Mouse (Mus musculus) C2C12 (cell line): ENCODE results near the gene Gmppb. TPM values are rescaled to one million over a fixed set of nuclear protein-coding genes. Genes with fewer than 3 reads are reported as not detected.

Source experiments
- H3K27me3 ChIP-seq: one replicate; pipeline ENCODE4 v1.6.1; 2011; ENCODE audit not compliant: control insufficient read depth, insufficient read depth, insufficient read length
- H3K36me3 ChIP-seq: one replicate; pipeline ENCODE4 v1.6.1; 2011; ENCODE audit not compliant: control insufficient read depth, insufficient read depth
- H3K4me3 ChIP-seq: one replicate; pipeline ENCODE4 v1.5.1; 2011; ENCODE audit warnings: mild to moderate bottlenecking, control low read depth; ENCODE audit not compliant: poor library complexity, insufficient read depth, severe bottlenecking
- H3K79me2 ChIP-seq: one replicate; pipeline ENCODE4 v1.6.1; 2011; ENCODE audit not compliant: control insufficient read depth, insufficient read depth
- H3K79me3 ChIP-seq: one replicate; pipeline ENCODE4 v1.6.1; 2011; ENCODE audit warnings: low read depth, control low read depth
- H3ac ChIP-seq: one replicate; pipeline ENCODE3; 2011; ENCODE audit warnings: low read depth; ENCODE audit not compliant: control insufficient read depth, insufficient read length
- CEBPB ChIP-seq: IDR thresholded peaks from one replicate; pipeline ENCODE4 v1.6.1; 2011; ENCODE audit warnings: low read depth, mild to moderate bottlenecking, control low read depth, moderate library complexity
- CTCF ChIP-seq: IDR thresholded peaks from one replicate; pipeline ENCODE4 v1.5.1; 2011; ENCODE audit not compliant: control insufficient read depth, insufficient read depth, insufficient read length
- FOSL1 ChIP-seq: IDR thresholded peaks from one replicate; pipeline ENCODE4 v1.8.0; 2011; ENCODE audit warnings: mild to moderate bottlenecking, low read length; ENCODE audit not compliant: poor library complexity, insufficient read depth, severe bottlenecking
- MAX ChIP-seq: IDR thresholded peaks from one replicate; pipeline ENCODE4 v1.6.1; 2011; ENCODE audit warnings: mild to moderate bottlenecking, control low read depth
- MYOD1 ChIP-seq: IDR thresholded peaks from one replicate; pipeline ENCODE4 v1.6.1; 2011; ENCODE audit warnings: low read depth; ENCODE audit not compliant: control insufficient read depth, insufficient read length
- MYOG ChIP-seq: IDR thresholded peaks from one replicate; pipeline ENCODE4 v1.6.1; 2011; ENCODE audit not compliant: control insufficient read depth, insufficient read length; ENCODE audit errors: extremely low read depth
- USF1 ChIP-seq: IDR thresholded peaks from one replicate; pipeline ENCODE4 v1.6.1; 2011; ENCODE audit warnings: low read depth, mild to moderate bottlenecking, control low read depth, moderate library complexity
- long read RNA-seq, 2 experiments: library from polyadenylated mRNA; unstranded; transcript quantifications; one replicate each; pipeline ENCODE4 v2.0.0; 2019 to 2020
- polyA plus RNA-seq: library from polyadenylated mRNA; unstranded; fragments of >200 nt; fragmentation: generic; extraction: Trizol; gene quantifications from one replicate; pipeline ENCODE4 v1.2.1, GENCODE M21; 2012; ENCODE audit warnings: missing spikeins

Gene Gmppb
- 23.5 TPM for polyA plus RNA-seq
- long read RNA-seq, experiment 1, transcript Gmppb-202 (9 exons, 2,702 nt): major isoform, 17 of 23 reads
- long read RNA-seq, experiment 1, partial matches to known transcripts: 2 of 23 reads
- long read RNA-seq, experiment 1, other reads (novel, unspliced or antisense): 2 of 23 reads
- long read RNA-seq, experiment 2, transcript Gmppb-201 (10 exons, 1,429 nt): minor isoform, 7 of 125 reads
- long read RNA-seq, experiment 2, transcript Gmppb-202 (9 exons, 2,702 nt): major isoform, 98 of 125 reads
- long read RNA-seq, experiment 2, partial matches to known transcripts: 4 of 125 reads
- long read RNA-seq, experiment 2, other reads (novel, unspliced or antisense): 13 of 125 reads

DNA sequence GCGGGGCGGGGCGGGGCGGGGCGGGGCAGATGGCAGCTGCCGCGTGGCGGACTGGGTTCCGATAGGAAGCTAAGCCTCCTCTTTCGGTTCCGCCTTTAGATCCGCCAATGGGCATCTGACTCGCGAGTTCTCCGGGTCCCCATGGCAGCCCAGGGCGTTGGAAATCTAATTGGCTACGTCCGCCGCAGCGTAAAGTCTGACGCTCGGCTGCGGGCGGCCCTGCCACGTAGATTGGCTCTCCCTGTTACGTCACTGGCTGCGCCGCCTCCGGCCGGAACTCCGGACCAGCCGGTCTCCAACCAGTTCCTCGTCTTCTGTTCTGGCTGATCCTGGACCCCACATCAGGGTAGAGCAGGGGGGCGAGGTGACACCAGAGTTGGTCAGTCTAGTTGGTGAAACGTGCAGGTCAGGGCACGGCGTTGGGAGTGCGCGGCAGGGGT lies at the start of gene Gmppb:
Gene Gmppb (plus strand): TSS at position 227 of the 440 bp plus-strand sequence.
- TF ChIP-seq CEBPB (no peak), MYOD1 (no peak), CTCF (no peak)
- Histone ChIP-seq H3K4me3 (peak within 1 kb of the TSS; percentile 66), H3K27me3 (no peaks in the 10 kb centered on the region), H3K79me2 (peaks cover 12% of the 10 kb centered on the region), H3ac (peak within 1 kb of the TSS; percentile 89), H3K79me3 (peaks cover 1% of the 10 kb centered on the region), H3K36me3 (peaks cover 21% of the 10 kb centered on the region)

DNA sequence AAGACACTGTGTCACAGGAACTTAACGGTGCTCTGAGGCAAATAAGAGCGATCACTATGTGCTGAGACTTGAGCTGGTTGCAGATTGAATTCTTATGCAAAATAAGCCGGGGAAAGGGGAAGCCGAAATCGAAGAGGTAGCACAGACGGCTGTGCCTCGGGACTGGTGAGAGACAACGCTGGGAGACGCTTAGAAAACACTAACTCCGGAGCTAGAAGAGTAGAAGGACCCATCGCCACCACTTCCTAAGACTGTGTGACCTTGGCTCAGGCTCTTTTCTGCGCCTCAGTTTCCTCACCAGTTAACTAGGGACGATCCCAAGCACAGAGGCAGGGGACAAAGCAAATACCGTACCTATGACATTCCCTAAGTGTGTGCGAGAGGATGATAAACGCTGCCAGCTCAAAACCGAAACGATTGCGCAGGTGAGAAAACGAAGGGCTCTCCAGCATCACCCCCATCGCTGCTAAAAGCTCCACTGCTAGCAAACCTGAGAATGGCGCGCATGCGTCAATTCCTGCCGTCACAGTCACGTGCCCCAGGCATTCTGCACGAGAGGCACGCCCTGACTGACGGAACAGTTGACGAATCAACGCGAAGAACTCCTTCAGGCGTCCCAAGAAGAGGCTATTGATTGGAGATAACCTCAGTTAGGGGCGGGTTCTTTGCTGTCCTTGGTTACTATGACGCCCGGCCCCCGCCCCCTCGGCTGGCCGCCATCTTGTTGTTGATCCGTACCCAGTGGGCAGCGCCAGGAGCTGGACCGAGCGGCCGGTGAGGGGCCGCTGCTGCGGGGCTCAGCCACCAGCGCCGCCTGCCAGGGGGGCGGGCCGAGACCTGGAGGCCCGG lies 46.9 kb upstream of the Gmppb start, which contains the start of gene Ip6k1:
Gene Ip6k1 (plus strand): TSS at position 580 of the 849 bp plus-strand sequence.
- TF ChIP-seq MYOD1 (no peak), USF1 (peak; percentile 100), MAX (peak; percentile 47), CTCF (no peak)
- Histone ChIP-seq H3K4me3 (peak within 1 kb of the TSS; percentile 75), H3K36me3 (no peaks in the 10 kb centered on the region), H3ac (peak within 1 kb of the TSS; percentile 96), H3K79me3 (peaks cover 22% of the 10 kb centered on the region), H3K79me2 (peaks cover 47% of the 10 kb centered on the region), H3K27me3 (peaks cover 26% of the 10 kb centered on the region)

DNA sequence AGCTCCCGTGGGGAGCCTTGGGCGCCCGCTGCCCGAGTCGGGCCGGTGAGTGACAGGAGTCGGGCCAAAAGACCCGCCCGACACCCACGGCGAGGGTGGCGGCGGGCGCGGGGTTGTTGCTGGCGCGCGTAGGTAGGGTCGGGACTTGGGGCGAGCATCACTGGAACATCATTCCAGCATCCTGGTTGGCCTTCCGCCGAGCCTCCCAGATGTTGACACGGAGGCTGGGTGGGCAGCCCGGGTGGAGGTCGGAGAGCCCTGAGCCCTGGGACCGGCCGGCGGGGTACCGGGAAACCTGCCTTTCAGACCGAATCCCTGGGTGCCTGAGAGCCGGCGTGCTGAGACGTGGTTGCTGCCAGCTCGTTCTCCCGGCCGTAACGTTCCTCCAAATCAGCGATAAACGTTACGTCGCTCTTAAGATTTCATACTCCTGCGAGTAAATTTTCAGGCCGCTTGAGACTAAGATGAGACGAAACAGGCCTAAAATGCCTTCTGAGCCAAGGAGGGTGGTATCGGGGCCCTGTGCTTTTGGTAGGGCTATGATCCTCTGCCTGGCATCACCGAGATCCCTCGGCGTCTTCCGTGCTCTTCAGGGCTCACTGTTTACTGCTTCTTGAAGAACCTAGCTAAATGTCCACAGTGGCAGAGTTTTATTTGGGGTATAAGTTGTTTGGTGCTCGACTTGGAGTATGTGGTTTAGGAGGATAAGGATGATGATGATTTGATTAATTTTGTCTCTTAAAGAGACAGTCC lies 46.1 kb upstream of the Gmppb start:
- TF ChIP-seq CEBPB: no peak
- no peak for TF ChIP-seq MYOD1
- TF ChIP-seq MAX: no peak
- no peak for TF ChIP-seq USF1
- TF ChIP-seq MYOG: no peak
- no peak for TF ChIP-seq CTCF
- TF ChIP-seq FOSL1: no peak
- H3ac ChIP-seq: peak overlapping the region; percentile 96
- peaks cover 18% of the 10 kb centered on the region for H3K27me3 ChIP-seq
- H3K36me3 ChIP-seq: no peaks in the 10 kb centered on the region
- H3K79me3 ChIP-seq: peaks cover 24% of the 10 kb centered on the region
- H3K4me3 ChIP-seq: peak overlapping the region; percentile 75
- peaks cover 55% of the 10 kb centered on the region for H3K79me2 ChIP-seq

DNA sequence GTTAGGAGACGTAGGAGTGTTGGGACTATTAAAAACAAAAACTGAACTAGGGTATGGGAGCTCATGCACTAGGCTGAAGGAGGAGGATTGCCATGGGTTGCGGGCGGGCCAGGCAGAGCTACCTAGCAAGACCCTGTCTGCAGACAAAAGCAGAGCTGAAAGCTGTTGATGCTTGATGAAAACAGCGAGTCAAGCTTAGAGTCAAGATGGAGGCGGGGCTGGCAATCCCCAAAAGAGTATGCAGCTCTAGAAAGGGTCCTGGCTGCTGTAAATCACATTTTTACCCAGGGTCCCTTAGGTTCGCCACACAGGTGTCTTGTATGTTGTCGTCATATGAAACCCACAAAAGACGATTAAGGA lies 45.5 kb upstream of the Gmppb start:
- peaks cover 61% of the 10 kb centered on the region for H3K79me2 ChIP-seq
- TF ChIP-seq CEBPB (no peak), MAX (no peak), CTCF (no peak), MYOD1 (no peak), MYOG (no peak), USF1 (no peak), FOSL1 (no peak)
- peak overlapping the region; percentile 75 for H3K4me3 ChIP-seq
- H3K36me3 ChIP-seq: no peaks in the 10 kb centered on the region
- H3K79me3 ChIP-seq: peaks cover 27% of the 10 kb centered on the region
- H3ac ChIP-seq: peak overlapping the region; percentile 25
- H3K27me3 ChIP-seq: peaks cover 13% of the 10 kb centered on the region

DNA sequence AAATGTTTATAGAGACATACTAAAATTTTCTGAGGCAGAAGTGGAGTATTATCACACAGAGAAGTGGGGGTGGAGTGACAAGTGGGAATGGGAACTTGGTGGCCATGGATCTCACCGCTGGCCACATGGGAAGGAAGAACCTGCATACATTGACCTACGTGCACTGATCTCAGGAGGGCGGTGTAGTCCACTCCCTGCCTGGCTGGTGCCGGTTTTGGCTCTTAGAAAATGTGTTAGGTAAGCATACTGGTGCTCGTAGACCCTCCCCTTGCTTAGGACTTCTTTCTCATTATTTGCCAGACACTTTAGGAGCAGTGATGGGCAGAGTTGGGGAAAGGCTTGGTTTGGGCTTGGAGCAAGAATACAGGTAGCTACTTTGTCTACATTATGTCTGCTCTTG lies 41.0 kb upstream of the Gmppb start:
- TF ChIP-seq CEBPB: no peak
- no peak for TF ChIP-seq MAX
- TF ChIP-seq USF1: no peak
- TF ChIP-seq MYOD1: no peak
- TF ChIP-seq CTCF: no peak
- Histone ChIP-seq H3K36me3 (no peaks in the 10 kb centered on the region), H3K79me2 (peaks cover 99% of the 10 kb centered on the region), H3ac (no peak overlapping the region), H3K79me3 (peaks cover 45% of the 10 kb centered on the region), H3K4me3 (no peak overlapping the region), H3K27me3 (no peaks in the 10 kb centered on the region)
